ENCODE assay signal across 23 mouse cellular contexts in genomic region chr7:141205504-141205903, GRCm38 (mm10).
"Had no signal": no experiment of that assay in that cellular context is flagged by ENCODE, and none has a peak within 500 bp of the region (broad histone marks: within the 10 kb centered on the region; RNA-seq: fewer than 3 reads in every experiment).

No protein-coding gene starts in this region.

- H3K27me3 ChIP-seq: limb, embryonic 15.5 days; midbrain, embryonic 13.5 days; neural tube, embryonic 13.5 days; stomach, embryonic 15.5 days had no signal

- H3K27ac ChIP-seq: limb, embryonic 15.5 days; lung, embryonic 15.5 days; midbrain, embryonic 10.5 days; midbrain, embryonic 13.5 days; neural tube, embryonic 13.5 days; stomach, embryonic 15.5 days had no signal

- H3K4me1 ChIP-seq: limb, embryonic 15.5 days; lung, embryonic 15.5 days; midbrain, embryonic 13.5 days; neural tube, embryonic 13.5 days; stomach, embryonic 15.5 days had no signal

- H3K36me3 ChIP-seq: lung, embryonic 15.5 days; midbrain, embryonic 10.5 days; neural tube, embryonic 13.5 days; stomach, embryonic 15.5 days had no signal

- H3K4me2 ChIP-seq: limb, embryonic 15.5 days; lung, embryonic 15.5 days; midbrain, embryonic 13.5 days; neural tube, embryonic 13.5 days; stomach, embryonic 15.5 days had no signal

- H3K4me3 ChIP-seq: limb, embryonic 15.5 days; lung, embryonic 15.5 days; megakaryocyte, embryonic 14.5 days; midbrain, embryonic 10.5 days; midbrain, embryonic 13.5 days; myocyte; neural tube, embryonic 13.5 days; stomach, embryonic 15.5 days had no signal

- H3K9ac ChIP-seq: limb, embryonic 15.5 days; lung, embryonic 15.5 days; midbrain, embryonic 13.5 days; neural tube, embryonic 13.5 days; stomach, embryonic 15.5 days had no signal

- DNase-seq: kidney, adult 18-20 months; kidney, adult 9 months; kidney, postnatal 14 days; kidney, postnatal 4 days; lung, adult 18-20 months; lung, postnatal 10 days; lung, postnatal 36 days; retina, postnatal 1 day; right cerebral cortex, postnatal 25 days; spleen, adult 18-20 months; thymus, adult 2 months; thymus, postnatal 14 days; thymus, postnatal 4 days had no signal

- H3K9me3 ChIP-seq: limb, embryonic 15.5 days; lung, embryonic 15.5 days; megakaryocyte, embryonic 14.5 days; midbrain, embryonic 10.5 days; midbrain, embryonic 13.5 days; neural tube, embryonic 13.5 days; stomach, embryonic 15.5 days had no signal

- ATAC-seq: intestine, embryonic 16.5 days; midbrain, embryonic 13.5 days; midbrain, embryonic 16.5 days had no signal
